Mouse (Mus musculus) urinary bladder, adult 18-20 months (tissue): ENCODE measurements at regions not wholly inside any gene's neighbourhood (a gene's known extent, or its start where the extent isn't known, plus 50 kb on each side); places are given as distances from the start of the nearest gene placed in this dataset.
A peak's percentile ranks its signal among the peaks of the same experiment; 100 is the strongest.
"Not testable (repeated sequence)": the region's sequence is repeated elsewhere in the genome, so short reads cannot be mapped to it uniquely, and the experiment has no call there.

Experiments used
- DNase-seq, 2 experiments: peaks; one replicate each; pipeline ENCODE4 v3.0.0; 2022; ENCODE audit warnings: low spot score in 2 of 2, mixed read lengths in 2 of 2

DNA sequence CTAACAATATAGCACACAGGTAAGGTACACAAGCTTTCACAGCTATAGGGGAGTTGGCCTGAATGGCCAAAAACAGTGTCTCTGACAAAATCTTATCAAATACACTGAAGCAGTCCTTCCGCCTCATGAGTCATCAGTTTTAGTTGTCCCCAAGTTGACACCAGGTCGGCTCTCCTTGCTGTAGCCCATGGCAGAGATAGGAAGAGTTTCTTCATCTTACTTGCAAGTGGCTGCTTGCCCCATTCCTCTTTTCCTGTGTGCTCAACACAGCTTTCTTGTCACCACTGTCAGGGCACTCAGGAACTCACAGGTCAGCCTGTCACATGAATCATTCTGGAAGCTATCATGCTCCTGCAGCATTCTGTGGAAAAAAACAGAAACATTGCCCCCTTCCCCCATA, 77.1 kb downstream of the Olfr721-ps1 start:
- DNase-seq, result peak in 1 of 2 experiments; percentile 8

DNA sequence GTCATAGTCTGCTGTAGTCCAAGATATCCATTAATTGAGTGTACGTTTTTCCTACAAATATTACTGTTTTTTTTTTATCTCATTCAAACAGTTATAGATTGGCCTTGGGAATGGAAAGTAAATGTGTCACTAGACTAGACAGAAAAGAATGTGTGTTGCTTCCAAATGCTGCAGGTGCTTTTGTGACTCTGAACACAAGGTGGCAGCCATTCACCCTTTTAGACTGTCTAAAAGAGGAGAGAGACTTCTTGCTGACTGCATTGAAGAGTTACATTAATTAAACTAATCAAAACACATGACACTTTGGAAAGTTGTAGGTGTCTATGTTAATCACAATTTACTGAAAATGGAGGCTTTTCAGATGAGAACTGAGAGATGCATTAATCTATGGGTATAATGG, 80.7 kb downstream of the Olfr721-ps1 start:
- DNase-seq, result peak in 1 of 2 experiments; percentile 7

GRCm38 (mm10) chr14:14486356-14486755, 85.3 kb downstream of the Olfr721-ps1 start:
- no peak for DNase-seq

DNA sequence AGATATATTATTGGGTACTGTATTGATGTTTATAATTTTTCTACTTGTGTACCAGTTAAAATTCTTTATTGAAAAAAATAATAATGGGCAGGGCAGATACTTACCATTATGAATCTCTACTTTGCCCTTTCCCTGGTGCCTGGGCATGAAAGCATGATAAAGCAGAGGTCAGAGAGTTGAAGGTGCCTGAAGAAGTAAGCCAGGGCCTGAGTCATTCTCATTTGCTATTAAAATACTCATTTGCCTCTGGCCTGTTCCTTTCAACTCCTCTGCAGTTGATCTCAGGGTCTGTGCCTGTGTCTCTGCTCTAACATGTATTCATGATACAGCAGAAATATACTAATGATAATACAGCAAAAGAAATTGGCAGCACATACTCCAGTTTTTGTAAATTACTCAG, 89.4 kb downstream of the Olfr721-ps1 start:
- no peak for DNase-seq

DNA sequence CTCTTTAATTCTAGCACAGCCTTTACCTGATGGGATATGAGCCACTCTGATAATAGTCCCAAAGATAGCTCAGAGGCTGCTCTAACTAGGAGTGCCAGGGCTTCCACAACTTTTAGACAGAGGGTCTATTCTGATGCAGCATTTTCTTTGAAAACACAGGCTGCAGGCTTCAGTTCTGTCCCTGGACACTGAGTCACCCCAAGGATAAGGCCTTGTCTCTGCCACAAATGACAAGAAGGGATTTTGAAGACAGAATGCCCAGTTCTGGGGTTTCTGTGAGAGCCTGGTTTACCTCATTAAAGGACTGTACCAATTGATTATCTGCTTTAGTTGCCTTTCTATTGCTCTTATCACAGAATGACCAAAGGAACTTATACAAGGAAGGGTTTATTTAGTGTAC, 90.9 kb downstream of the Olfr721-ps1 start:
- DNase-seq, result no peak

GRCm38 (mm10) chr14:14511927-14512326, 110.8 kb downstream of the Olfr721-ps1 start:
- DNase-seq, result no peak

DNA sequence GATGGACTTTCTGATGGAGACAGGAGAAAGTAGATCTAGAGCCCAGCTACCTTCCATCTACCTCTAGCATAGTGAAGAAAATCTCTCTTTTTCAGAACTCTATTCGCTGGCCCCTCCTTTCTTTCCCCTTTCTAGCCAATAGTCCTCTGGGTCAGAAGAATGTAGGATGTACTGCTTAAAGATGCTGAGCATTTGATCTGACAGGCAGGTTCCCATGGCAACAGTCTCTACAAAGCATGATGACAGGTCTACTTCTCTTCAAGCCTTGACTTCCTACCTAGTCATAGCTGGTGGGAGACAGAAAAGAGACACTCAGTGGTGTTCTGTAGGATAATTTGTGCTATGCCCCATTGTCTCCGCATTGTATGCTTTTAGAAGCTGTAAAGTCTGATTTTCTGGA, 112.0 kb downstream of the Olfr721-ps1 start:
- no peak for DNase-seq

GRCm38 (mm10) chr14:14513498-14513897, 112.4 kb downstream of the Olfr721-ps1 start:
- DNase-seq, result no peak

DNA sequence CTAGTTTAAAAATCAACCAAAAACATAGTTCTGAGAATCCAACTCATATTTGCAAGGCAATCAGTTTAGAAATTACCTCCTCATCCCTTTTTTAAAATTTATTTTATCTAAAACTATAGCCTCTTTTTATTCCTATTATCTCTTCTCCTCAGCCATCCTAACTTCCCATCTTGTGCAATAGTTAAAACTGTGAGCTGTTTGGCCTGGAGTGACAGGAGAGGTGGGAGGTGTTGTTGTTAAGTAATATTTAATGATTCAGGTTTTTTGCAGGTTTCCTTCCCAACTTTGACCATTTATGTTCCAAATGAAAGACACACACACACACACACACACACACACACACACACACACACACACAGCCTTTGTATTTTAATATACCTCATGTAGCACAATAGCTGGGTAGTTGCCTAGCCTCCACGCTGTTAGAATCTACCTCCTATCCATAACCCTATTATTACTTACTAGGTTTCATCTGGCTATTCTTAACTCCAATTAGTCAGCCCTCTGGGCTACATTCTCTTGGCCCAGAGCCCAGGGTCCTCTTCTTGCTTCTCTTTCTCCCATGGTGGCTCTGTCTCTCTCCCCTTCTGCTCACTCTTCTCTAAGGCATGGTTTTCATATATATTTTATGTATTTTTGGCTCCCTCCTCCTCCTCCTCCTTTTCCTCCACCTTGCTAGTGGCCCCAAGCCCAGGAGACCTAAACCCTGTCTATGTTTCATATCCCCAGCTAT, 113.5 kb downstream of the Olfr721-ps1 start:
- no peak for DNase-seq

DNA sequence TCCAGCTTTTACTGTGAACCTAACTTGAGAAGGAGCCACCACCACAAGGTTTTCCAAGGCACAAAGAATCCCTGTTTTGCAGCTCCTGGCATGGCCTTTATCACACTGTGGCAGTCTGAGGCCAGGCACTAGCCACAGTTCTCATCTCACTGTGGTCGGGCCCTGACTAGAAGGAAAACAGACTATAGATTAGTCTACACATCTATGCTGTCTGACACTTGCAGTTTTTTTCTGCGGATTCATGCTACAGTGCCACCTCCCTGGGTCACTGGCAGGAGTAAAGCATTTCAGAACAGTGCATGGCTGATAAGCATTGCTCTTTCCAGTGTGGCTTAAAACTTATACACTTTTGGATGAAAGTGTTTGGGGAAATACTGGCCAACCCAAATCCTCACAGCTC, 114.3 kb downstream of the Olfr721-ps1 start:
- DNase-seq, result no peak

GRCm38 (mm10) chr14:14515918-14516317, 114.8 kb downstream of the Olfr721-ps1 start:
- DNase-seq, result no peak

DNA sequence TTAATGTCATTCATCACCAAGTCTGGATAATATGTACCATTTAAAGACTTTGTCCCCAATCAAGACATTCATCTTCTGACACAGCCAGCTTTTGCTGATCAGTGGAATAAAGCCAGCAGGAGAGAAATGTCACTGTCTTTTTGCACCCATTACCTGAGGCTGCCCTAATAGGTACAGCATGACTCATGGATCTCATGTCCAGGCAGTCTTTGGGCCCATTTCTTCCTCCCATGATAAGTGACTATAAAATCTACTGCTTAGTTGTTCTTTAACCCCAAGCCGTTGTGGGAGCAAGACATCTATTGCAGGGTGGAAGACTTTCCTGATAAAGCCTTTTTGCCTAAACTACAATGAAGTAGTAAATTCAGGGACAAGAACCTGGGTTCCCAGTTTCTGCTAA, 116.9 kb downstream of the Olfr721-ps1 start:
- DNase-seq, result no peak

GRCm38 (mm10) chr14:14518841-14519240, 117.7 kb downstream of the Olfr721-ps1 start:
- peak in 1 of 2 experiments; percentile 10 for DNase-seq

DNA sequence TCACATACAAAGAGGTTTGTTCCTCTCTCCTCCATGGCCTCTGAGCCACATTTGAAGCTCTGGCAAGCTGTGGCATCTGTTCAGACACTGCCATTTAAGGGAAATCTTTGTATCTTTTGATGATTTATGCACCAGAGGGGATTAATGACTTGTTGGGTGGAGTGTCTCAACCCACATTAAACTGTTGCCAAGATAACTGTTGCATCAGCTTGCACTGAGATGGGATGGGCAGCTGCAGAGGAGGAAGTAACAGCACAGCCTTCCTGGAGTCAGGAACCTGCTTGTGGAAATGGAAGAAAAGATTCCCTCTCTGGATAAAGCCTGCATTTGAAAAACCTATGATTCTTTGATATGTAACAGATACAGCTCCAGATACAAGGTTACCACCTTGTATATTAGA, 119.1 kb downstream of the Olfr721-ps1 start:
- DNase-seq, result peak in 1 of 2 experiments; percentile 9

DNA sequence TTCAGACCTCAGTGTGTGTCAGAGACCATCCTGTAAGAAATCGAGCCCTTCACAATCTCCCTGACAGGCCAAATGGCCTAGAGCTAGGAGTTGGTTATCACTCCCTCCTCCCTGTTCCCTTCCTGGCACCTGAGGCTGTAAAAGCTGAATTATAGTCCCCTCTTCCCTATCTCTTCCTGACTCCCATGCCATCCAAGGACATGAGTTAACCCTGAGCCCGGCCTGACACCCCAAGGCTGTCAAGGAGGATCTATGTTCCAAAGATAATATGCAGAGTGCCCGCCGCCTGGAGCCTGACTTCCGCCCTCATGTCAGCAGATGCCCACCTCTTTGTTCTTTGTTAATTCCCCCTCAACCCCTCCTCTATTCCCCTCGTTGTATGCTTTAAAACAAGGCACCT, 120.2 kb downstream of the Olfr721-ps1 start:
- not testable (repeated sequence) for DNase-seq

DNA sequence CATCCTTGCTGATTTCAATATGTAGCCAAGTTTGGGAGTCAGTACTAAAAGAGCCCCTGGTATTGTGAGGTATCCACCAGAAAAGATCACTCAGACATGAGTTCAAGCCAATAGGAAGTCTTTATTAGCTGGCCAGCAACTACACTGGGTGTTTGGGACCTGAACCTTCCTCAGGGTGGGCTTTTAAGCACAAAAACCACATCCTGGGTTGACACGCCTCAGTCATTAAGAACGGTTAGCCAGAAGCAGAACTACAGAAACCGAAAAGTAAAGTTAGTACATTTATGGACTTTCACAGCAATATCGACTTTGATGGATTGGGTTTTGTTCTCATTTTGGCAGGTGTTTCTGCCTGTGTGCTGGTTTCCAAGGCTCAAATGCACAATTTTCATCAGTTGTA, 124.1 kb downstream of the Olfr721-ps1 start:
- DNase-seq, result no peak

GRCm38 (mm10) chr14:14528437-14528836, 127.3 kb downstream of the Olfr721-ps1 start:
- no peak for DNase-seq

- no peak for DNase-seq
These were observed 140.1 kb downstream of the Olfr721-ps1 start for GRCm38 (mm10) chr14:14541206-14541605.

DNA sequence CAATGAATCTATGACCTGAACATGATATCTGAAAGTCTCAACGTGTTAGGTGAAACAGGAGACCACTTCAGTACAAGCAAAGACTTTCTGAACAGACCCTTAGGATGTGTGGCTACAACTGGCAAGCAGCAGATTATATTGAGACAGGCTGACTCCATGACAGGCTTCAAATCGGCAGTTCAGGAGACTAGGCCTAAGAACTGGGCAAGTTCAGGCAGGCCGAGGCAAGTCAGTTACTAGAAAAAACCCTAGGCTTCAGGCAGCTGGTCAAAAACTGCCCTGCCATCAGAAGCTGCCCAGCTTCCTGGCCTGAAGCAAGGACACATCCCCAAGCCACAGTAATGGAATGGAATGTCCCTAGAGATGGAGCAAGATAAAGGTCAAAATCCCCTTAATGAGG, 140.6 kb downstream of the Olfr721-ps1 start:
- no peak for DNase-seq

DNA sequence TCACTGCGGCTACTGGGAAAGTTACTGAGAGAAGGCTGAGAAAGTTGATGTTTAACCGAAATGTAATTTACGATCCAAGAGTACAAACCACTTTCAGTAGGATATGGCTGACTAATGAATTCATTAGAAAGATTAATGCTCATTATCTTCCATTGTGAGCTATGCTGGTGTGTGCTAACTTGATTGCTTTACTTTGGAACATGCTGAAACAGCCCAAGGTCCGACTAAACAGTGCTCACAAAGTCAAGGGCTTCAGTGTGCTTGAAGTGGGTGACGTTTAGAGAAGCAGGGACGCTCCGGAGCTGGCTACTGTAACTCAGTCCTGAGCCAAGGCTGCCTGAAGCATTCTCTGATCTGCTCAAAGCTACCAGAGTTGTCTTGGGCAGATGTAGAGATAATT, 143.1 kb downstream of the Olfr721-ps1 start:
- DNase-seq, result no peak

DNA sequence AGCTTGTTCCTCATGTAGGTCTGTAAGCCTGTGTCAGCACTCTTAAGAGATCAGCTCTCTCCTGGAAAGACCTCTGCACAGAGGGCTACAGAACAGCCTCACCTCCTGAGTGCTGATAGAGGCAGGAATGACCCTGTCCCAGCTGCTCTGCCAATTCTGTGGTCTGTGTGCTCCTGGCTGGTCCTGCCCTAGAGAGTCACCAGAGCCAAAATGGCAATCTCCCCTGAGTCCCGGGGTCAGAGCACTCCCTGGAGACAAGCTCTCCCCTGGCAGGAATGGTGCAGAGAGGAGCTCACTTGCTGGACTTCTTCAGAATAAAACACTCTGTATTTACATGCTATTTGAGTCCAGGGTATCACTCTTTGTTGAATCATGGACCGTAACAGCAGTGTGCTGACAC, 149.9 kb upstream of the Slc4a7 start:
- no peak for DNase-seq

DNA sequence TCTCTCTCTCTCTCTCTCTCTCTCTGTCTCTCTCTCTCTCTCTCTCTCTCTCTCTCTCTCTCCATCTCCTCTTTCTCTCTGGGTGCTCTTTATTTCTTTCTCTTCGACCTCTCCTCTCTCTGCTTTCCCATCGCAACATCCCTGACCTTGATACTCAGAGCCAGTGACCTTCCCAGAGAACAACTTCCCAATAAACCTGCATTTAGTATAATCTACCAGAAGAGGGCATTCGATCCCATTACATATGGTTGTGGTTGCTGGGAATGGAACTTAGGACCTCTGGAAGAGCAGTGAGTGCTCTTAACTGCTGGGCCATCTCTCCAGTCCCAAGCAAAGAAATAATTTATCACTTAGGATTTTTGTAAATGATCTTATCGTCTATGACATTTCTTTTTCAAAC, 127.2 kb upstream of the Slc4a7 start:
- no peak for DNase-seq

- no peak for DNase-seq
These were observed 110.1 kb upstream of the Slc4a7 start for GRCm38 (mm10) chr14:14591939-14592338.

DNA sequence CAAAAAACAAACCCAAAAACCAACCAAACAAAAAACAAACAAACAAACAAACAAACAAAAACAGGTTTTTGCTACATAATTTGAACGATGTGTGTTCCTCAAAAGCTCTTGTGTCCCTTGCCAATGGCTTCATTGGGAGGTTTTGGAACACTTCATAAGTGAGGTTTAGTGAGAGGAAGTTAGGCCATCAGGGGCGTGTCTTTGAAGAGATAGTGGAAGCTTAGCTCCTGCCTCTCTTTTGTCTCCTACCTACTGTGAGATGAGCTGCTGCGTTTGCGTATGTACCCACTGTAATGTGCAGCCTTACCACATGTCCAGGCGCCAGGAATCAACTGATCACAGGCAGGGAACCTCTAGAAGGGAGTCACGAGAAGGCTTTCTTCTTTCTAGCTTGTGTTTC, 107.3 kb upstream of the Slc4a7 start:
- no peak for DNase-seq
